Mouse (Mus musculus) spleen, postnatal 10 days (tissue): ENCODE results near the gene Cage1.
A peak's percentile ranks its signal among the peaks of the same experiment; 100 is the strongest.

Source experiments
- DNase-seq, 2 experiments: peaks; one replicate each; pipeline ENCODE4 v3.0.0; 2021 to 2022; ENCODE audit warnings: low spot score in 2 of 2

Gene Cage1

DNA sequence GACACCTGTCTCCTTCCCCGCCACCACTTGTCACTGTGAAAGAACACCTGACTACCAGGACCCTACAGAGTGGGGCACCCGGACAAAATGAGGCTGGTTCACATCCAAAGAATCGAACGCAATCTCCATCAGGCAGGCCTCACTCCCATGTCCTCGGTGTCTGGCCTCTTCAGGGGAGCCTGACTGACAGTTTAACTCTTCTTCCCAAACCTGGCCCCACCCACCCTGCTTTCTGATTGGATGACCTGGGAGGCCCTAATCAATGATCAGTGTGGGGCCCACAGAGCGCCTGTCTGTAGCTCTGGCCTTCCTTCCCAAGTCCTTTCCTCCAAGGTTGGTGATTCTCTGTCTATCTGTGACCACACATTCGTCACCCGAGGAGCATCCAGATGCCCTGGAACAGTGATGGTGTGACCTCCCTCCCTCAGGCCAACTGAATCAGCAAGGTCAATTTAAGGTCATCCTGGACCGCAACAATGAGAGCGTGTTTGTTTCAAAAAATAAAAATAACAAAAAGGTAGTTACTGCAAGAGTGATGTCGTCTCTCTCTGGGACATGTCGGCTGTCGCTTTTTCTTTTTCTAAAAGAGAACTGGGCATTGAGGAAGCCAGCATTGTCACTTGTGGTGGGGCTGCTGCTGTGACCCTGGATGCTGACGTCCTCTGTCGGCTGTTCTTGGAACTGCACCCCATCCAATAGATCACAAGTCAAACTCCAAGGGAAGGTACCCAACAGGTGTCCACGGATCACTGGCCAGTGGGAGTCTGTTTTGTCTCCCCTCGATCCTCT is 71.5 kb downstream of the Cage1 start:
- peak in 1 of 2 experiments; percentile 68 for DNase-seq

DNA sequence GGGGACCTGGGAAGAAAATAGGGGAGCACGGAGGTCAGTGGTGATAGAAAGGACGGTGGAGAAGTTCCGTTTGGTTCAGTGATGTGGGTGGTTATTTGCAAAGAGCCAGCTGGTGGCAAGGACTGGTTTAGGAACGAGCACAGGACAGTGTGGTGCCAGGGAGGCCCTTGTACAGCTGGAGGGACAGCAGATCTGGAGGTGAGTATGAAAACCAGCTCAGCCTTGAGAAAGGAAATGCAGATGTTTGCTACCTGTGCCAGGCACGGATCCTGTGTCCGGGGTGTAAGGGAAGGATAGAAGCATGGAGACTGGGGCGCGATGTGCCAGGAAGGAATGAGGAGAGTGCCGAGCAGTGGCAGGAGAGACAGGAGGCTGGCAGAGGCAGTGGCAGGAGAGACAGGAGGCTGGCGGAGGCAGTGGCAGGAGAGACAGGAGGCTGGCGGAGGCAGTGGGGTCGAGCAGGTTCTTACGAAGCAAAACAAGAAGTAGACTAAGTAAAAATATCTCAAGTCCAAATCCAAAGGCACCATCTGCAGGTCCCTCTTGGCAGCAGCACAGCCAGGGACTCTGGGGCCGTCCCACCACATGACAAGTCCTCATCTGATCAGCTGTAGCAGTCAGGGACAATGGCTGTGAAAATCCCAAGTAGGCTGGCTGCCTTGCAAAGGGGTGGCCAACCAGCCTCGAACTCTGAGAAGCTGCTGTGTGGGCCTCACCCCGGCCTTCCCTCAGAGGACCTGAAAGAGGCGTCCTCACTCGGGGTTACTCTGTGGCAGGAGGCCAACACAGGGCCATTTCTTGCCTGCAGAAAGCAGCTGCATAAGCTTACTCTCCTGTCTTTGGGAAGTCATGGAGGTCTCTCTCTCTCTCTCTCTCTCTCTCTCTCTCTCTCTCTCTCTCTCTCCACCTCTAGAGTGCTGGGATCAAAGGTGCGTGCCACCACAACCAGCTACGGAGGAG is 72.5 kb downstream of the Cage1 start:
- DNase-seq, result peak in 1 of 2 experiments; percentile 33

DNA sequence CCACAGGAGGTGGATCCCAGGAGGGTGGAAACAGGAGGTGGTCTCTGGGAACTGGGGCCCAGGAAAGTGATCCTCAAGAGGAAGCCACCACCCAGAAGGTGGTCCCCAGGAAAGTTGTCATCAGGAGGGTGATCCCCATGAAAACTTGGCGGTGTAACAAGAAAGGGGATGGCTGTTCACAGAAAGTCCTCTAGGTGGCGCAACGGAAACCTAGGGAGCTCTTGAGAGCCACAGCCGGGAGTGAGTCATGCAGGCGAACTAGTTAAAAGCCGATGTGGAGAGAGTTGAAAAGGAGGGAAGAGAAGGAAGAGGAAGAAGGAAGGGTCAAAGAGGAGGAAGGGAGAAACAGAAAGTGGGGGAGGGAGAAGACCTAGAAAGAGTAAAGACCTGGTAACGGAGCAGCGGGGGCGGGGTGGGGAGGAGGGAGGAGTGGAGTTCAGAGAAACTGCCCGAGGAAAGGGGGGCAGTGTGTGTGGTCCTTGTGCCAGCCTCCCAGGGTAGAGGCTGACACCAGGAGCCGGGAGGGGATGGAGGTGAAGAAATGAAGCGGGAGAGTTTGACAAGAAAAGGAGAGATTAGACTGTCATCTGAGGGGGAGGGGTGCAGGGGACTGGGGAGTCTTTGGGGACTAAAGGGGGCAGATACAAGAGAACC is 73.4 kb downstream of the Cage1 start:
- DNase-seq, result peak; percentile 71 to 87

- DNase-seq, result no peak
Measured at GRCm38 (mm10) chr13:37962541-37962940, 74.3 kb downstream of the Cage1 start.

- DNase-seq, result no peak
Measured at GRCm38 (mm10) chr13:37959936-37960335, 76.9 kb downstream of the Cage1 start.

- no peak for DNase-seq
Measured at GRCm38 (mm10) chr13:37959239-37959907, 77.5 kb downstream of the Cage1 start.

DNA sequence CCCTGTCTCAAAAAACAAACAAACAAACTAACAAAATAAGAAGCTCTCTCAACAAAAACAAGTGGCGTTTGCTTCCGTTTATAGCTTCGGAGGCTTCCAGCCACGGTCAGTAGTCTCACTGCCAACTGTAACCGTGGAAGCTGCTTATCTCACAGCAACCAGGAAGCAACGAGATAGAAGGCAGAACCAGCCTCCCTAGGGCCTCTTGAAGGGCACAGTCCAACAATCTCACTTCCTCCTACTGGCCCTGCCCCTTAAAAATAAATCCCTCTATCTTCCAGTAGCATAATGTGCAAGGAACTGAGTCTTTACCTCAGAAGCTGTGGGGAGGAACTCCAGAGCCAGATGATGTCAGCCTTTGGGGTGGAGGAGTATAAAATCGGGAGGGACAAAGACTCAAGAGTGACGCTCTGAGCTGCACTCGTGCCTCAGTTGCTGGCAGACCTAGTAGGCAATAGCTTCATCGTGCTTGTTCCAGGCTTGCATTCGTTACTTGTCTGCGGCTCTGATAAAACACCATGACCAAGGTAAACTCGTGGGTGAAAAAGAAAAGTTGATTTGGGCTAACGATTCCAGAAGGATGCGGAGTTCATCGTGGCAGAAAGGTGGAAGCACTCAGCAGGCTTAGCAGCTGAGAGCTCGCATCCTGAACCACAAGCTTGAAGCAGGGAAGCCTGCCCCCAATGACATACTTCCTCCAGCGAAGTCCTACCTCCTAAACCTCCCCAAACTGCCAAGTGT is 78.2 kb downstream of the Cage1 start:
- peak in 1 of 2 experiments; percentile 56 for DNase-seq
